Mouse (Mus musculus) G1E (cell line): ENCODE measurements around the gene Cbfa2t3. TPM values are rescaled to one million over a fixed set of nuclear protein-coding genes. Genes with fewer than 3 reads are reported as not detected.

Experiments used
- ATAC-seq: 2 replicates; pipeline ENCODE4 v1.8.0; 2016; ENCODE audit warnings: mild to moderate bottlenecking; ENCODE audit not compliant: insufficient number of reproducible peaks, poor library complexity, low FRiP score, severe bottlenecking; ENCODE audit errors: extremely low read depth
- DNase-seq: peaks from one replicate; pipeline ENCODE4 v3.0.0; 2012; ENCODE audit warnings: low spot score
- H3K27me3 ChIP-seq: 2 replicates; pipeline ENCODE4 v1.6.1; 2012; ENCODE audit warnings: mild to moderate bottlenecking, low read length, inconsistent platforms; ENCODE audit not compliant: insufficient read depth
- H3K36me3 ChIP-seq: replicated peaks from 2 replicates; pipeline ENCODE3; 2012; ENCODE audit warnings: mild to moderate bottlenecking, inconsistent platforms
- H3K4me1 ChIP-seq: 2 replicates; pipeline ENCODE4 v1.6.1; 2012; ENCODE audit warnings: low read depth, low read length, inconsistent platforms, mixed read lengths; ENCODE audit not compliant: insufficient read depth
- H3K4me3 ChIP-seq: 2 replicates; pipeline ENCODE4 v1.5.1; 2012; ENCODE audit warnings: low read depth, mild to moderate bottlenecking, inconsistent platforms, low read length, moderate library complexity, mixed read lengths
- H3K9me3 ChIP-seq: replicated peaks from 2 replicates; pipeline ENCODE4 v1.6.1; 2012; ENCODE audit warnings: inconsistent platforms
- CTCF ChIP-seq: IDR thresholded peaks from 2 replicates; pipeline ENCODE4 v1.5.1; 2012; ENCODE audit warnings: low read depth, low read length, inconsistent platforms, mixed read lengths
- GATA1 ChIP-seq: IDR thresholded peaks from 2 replicates; pipeline ENCODE4 v1.6.1; 2012; ENCODE audit warnings: borderline replicate concordance, low read length, inconsistent platforms, mixed read lengths
- GATA2 ChIP-seq: IDR thresholded peaks from 2 replicates; pipeline ENCODE4 v1.6.1; 2012; ENCODE audit warnings: low read depth, low read length, inconsistent platforms, borderline replicate concordance
- POLR2AphosphoS5 ChIP-seq: IDR thresholded peaks from 2 replicates; pipeline ENCODE4 v1.6.1; 2012; ENCODE audit warnings: low read depth, low read length, inconsistent platforms; ENCODE audit not compliant: insufficient replicate concordance
- TAL1 ChIP-seq: conservative IDR thresholded peaks from 2 replicates; pipeline ENCODE4 v1.6.1; 2012; ENCODE audit warnings: low read depth, low read length, inconsistent platforms, mixed read lengths
- polyA plus RNA-seq: library from polyadenylated mRNA; stranded (reverse); fragments of >175 nt; gene quantifications from 2 replicates; pipeline ENCODE4 v1.2.3, GENCODE M21; 2012
- total RNA-seq, 2 experiments: library from RNA; stranded (forward) in 1 of 2; stranded (reverse) in 1 of 2; fragments of 200-1000 nt in 1 of 2; fragments of >200 nt in 1 of 2; fragmentation: Nextera tagmentation in 1 of 2; gene quantifications; 2 replicates each; pipeline ENCODE4 v1.2.3; 2014 to 2017

Gene Cbfa2t3
- total and polyA plus RNA-seq, 3 experiments: 19.9 to 287 (median 99.0) TPM

GRCm38 (mm10) chr8:122629388-122629787 is 69.5 kb downstream of the Cbfa2t3 start:
- no peak for TF ChIP-seq TAL1
- no peak for TF ChIP-seq GATA2
- TF ChIP-seq GATA1: no peak
- no peak for TF ChIP-seq CTCF
- TF ChIP-seq POLR2AphosphoS5: no peak; the same call in 1 of the 2 replicates
- no peak for DNase-seq
- ATAC-seq: no peak
- H3K36me3 ChIP-seq: peaks cover 73% of the 10 kb centered on the region
- no peak overlapping the region for H3K4me3 ChIP-seq
- H3K4me1 ChIP-seq: peaks cover 31% of the 10 kb centered on the region
- no peaks in the 10 kb centered on the region for H3K9me3 ChIP-seq
- H3K27me3 ChIP-seq: no peaks in the 10 kb centered on the region; the same call in 1 of the 2 replicates

GRCm38 (mm10) chr8:122626896-122627295 is 72.0 kb downstream of the Cbfa2t3 start:
- Histone ChIP-seq H3K4me3 (no peak overlapping the region), H3K4me1 (peaks cover 31% of the 10 kb centered on the region), H3K27me3 (peaks cover 13% of the 10 kb centered on the region), H3K36me3 (peaks cover 48% of the 10 kb centered on the region), H3K9me3 (no peaks in the 10 kb centered on the region)
- DNase-seq (no peak), ATAC-seq (no peak)
- no peak for TF ChIP-seq GATA2
- no peak for TF ChIP-seq GATA1
- TF ChIP-seq CTCF: no peak
- TF ChIP-seq TAL1: no peak
- no peak for TF ChIP-seq POLR2AphosphoS5

GRCm38 (mm10) chr8:122625811-122626210 is 73.1 kb downstream of the Cbfa2t3 start:
- DNase-seq (no peak), ATAC-seq (no peak)
- no peaks in the 10 kb centered on the region for H3K9me3 ChIP-seq
- peaks cover 42% of the 10 kb centered on the region for H3K36me3 ChIP-seq
- H3K4me1 ChIP-seq: peaks cover 32% of the 10 kb centered on the region
- peaks cover 24% of the 10 kb centered on the region for H3K27me3 ChIP-seq
- TF ChIP-seq TAL1: no peak
- no peak; the same call in 1 of the 2 replicates for TF ChIP-seq POLR2AphosphoS5
- TF ChIP-seq CTCF: no peak
- TF ChIP-seq GATA1: no peak
- H3K4me3 ChIP-seq: no peak overlapping the region

GRCm38 (mm10) chr8:122624653-122625052 is 74.3 kb downstream of the Cbfa2t3 start:
- H3K4me1 ChIP-seq: peaks cover 35% of the 10 kb centered on the region

GRCm38 (mm10) chr8:122623844-122624642 is 74.9 kb downstream of the Cbfa2t3 start:
- no peak overlapping the region for H3K4me3 ChIP-seq
- peaks cover 33% of the 10 kb centered on the region for H3K4me1 ChIP-seq
- DNase-seq (no peak), ATAC-seq (no peak)
- no peaks in the 10 kb centered on the region for H3K9me3 ChIP-seq
- H3K27me3 ChIP-seq: peaks cover 31% of the 10 kb centered on the region
- H3K36me3 ChIP-seq: peaks cover 24% of the 10 kb centered on the region
- TF ChIP-seq GATA1: no peak
- no peak for TF ChIP-seq POLR2AphosphoS5
- TF ChIP-seq TAL1: no peak
- no peak for TF ChIP-seq GATA2
- no peak for TF ChIP-seq CTCF

More at GRCm38 (mm10) chr8:122624653-122625052, 74.3 kb downstream of the Cbfa2t3 start:
- ATAC-seq: no peak
- no peak for TF ChIP-seq GATA2
- TF ChIP-seq GATA1: no peak
- no peak for TF ChIP-seq CTCF
- no peak for TF ChIP-seq POLR2AphosphoS5
- no peak for TF ChIP-seq TAL1
- Histone ChIP-seq H3K4me3 (no peak overlapping the region), H3K27me3 (peaks cover 31% of the 10 kb centered on the region), H3K9me3 (no peaks in the 10 kb centered on the region), H3K36me3 (peaks cover 30% of the 10 kb centered on the region)
- no peak for DNase-seq

GRCm38 (mm10) chr8:122622727-122623126 is 76.2 kb downstream of the Cbfa2t3 start, which contains the start of gene Pabpn1l:
TSS of gene Pabpn1l (minus strand) at chr8:122622739.
- Histone ChIP-seq H3K4me3 (no peak within 1 kb of the TSS), H3K4me1 (peaks cover 34% of the 10 kb centered on the region), H3K27me3 (peaks cover 31% of the 10 kb centered on the region), H3K9me3 (no peaks in the 10 kb centered on the region), H3K36me3 (peaks cover 11% of the 10 kb centered on the region)
- ATAC-seq (no peak), DNase-seq (no peak)
- TF ChIP-seq GATA2: no peak
- TF ChIP-seq CTCF: no peak
- no peak for TF ChIP-seq GATA1
- TF ChIP-seq TAL1: no peak
- TF ChIP-seq POLR2AphosphoS5: no peak
